Mouse (Mus musculus) spleen, postnatal 10 days (tissue): Measurements from ENCODE around the gene Sstr3.
A peak's percentile ranks its signal among the peaks of the same experiment; 100 is the strongest.

ENCODE experiments used
- DNase-seq, 2 experiments: peaks; one replicate each; pipeline ENCODE4 v3.0.0; 2021 to 2022; ENCODE audit warnings: low spot score in 2 of 2

The Sstr3 gene

GRCm38 (mm10) chr15:78559141-78559979 lies 14.9 kb upstream of the Sstr3 start:
- DNase-seq: no peak

GRCm38 (mm10) chr15:78557693-78558535 lies 13.4 kb upstream of the Sstr3 start:
- DNase-seq: peak in 1 of 2 experiments; percentile 29

GRCm38 (mm10) chr15:78554545-78555313 lies 10.2 kb upstream of the Sstr3 start:
- no peak for DNase-seq

GRCm38 (mm10) chr15:78549189-78549734 lies 4.8 kb upstream of the Sstr3 start:
- DNase-seq: no peak

- DNase-seq: no peak
Measured at GRCm38 (mm10) chr15:78548711-78549110, 4.2 kb upstream of the Sstr3 start.

GRCm38 (mm10) chr15:78548336-78548665 lies 3.8 kb upstream of the Sstr3 start:
- no peak for DNase-seq

- DNase-seq: peak in 1 of 2 experiments; percentile 51
Measured at GRCm38 (mm10) chr15:78547415-78548335, 3.2 kb upstream of the Sstr3 start.

GRCm38 (mm10) chr15:78546060-78546459 lies 1.6 kb upstream of the Sstr3 start:
- no peak for DNase-seq

GRCm38 (mm10) chr15:78544041-78544440 lies 444 bp downstream of the Sstr3 start:
- no peak for DNase-seq

GRCm38 (mm10) chr15:78542767-78543303 lies 1.6 kb downstream of the Sstr3 start:
- DNase-seq: no peak

- no peak for DNase-seq
Measured at GRCm38 (mm10) chr15:78542098-78542766, 2.3 kb downstream of the Sstr3 start.

GRCm38 (mm10) chr15:78541606-78542005 lies 2.9 kb downstream of the Sstr3 start:
- no peak for DNase-seq

GRCm38 (mm10) chr15:78541036-78541435 lies 3.4 kb downstream of the Sstr3 start:
- no peak for DNase-seq

GRCm38 (mm10) chr15:78535723-78536421 lies 8.6 kb downstream of the Sstr3 start:
- DNase-seq: no peak

- DNase-seq: no peak
Measured at GRCm38 (mm10) chr15:78533346-78533835, 11.1 kb downstream of the Sstr3 start.

- DNase-seq: no peak
Measured at GRCm38 (mm10) chr15:78532566-78533345, 11.7 kb downstream of the Sstr3 start.

- peak; percentile 84 to 95 for DNase-seq
Measured at GRCm38 (mm10) chr15:78531901-78532469, 12.5 kb downstream of the Sstr3 start.

GRCm38 (mm10) chr15:78531451-78531720 lies 13.1 kb downstream of the Sstr3 start:
- DNase-seq: no peak
